In the genomic region with DNA sequence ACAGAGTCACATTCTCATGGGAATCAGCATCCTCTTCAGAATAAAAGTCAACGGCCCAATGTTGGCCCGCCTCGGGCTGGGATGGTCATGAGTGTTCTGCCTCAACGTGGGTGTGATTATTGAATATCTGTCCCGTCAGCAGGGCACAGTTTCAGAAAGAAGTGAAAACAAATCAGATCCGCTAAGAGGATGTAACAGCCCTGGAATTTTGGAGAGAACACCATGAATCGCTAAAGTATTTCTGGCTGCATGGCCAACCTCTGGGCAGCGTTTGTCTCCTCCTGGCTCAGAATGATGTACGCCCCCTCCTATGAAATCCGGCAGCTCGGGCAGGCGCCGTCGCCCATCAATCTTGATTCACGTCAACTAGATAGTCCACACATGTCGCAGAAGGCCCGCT, we compare ENCODE assay signal across 15 mouse cellular contexts.
DNase-seq lines count a peak whose midpoint lies in the region; ATAC-seq and TF ChIP-seq lines count a peak whose summit lies in the region.
"Had no signal": no experiment of that assay in that cellular context is flagged by ENCODE, and none has a peak within 500 bp of the region (broad histone marks: within the 10 kb centered on the region; RNA-seq: fewer than 3 reads in every experiment).

No protein-coding gene starts in this region.

- peaks cover 10% of the 10 kb centered on the region for H3K4me1 ChIP-seq in lung, embryonic 15.5 days
- peaks cover 8% of the 10 kb centered on the region; the same call in 1 of the 2 replicates for H3K4me1 ChIP-seq in forebrain, postnatal 0 days (ENCODE audit: insufficient read depth)
- H3K4me1 ChIP-seq: liver, embryonic 13.5 days had no signal

- H3K4me2 ChIP-seq in lung, embryonic 15.5 days, result 0 out of 2 replicates have a peak overlapping the region, but pooled peaks have one; percentile 22
- no peak overlapping the region for H3K4me2 ChIP-seq in forebrain, postnatal 0 days (ENCODE audit: low read depth)
- H3K4me2 ChIP-seq: heart, embryonic 13.5 days; intestine, embryonic 15.5 days; liver, embryonic 13.5 days had no signal

- H3K36me3 ChIP-seq in lung, embryonic 15.5 days, result no peaks in the 10 kb centered on the region
- H3K36me3 ChIP-seq in forebrain, postnatal 0 days (ENCODE audit: insufficient read depth), result no peaks in the 10 kb centered on the region
- H3K36me3 ChIP-seq: forebrain, embryonic 10.5 days; intestine, embryonic 15.5 days; liver, embryonic 13.5 days had no signal

- peak; percentile 75 for DNase-seq in gastrocnemius, adult 2 months
- no peak for DNase-seq in gastrocnemius, postnatal 4 days (ENCODE audit: low spot score in 2 of 2)
- DNase-seq in urinary bladder, postnatal 14 days (ENCODE audit: low spot score), result peak; percentile 34
- DNase-seq in urinary bladder, postnatal 10 days (ENCODE audit: low spot score), result no peak
- DNase-seq in MN1 (ENCODE audit: low spot score), result no peak
- no peak for DNase-seq in left cerebral cortex, postnatal 36 days (ENCODE audit: low spot score in 2 of 2)
- no peak for DNase-seq in forebrain, postnatal 0 days
- DNase-seq: cerebellum, adult 11-12 months; liver, embryonic 13.5 days; thymus, adult 2 months had no signal

- TF ChIP-seq CTCF in gastrocnemius, adult 2 months (IDR thresholded peaks at IDR 0.05), result no peak
- TF ChIP-seq CTCF in forebrain, postnatal 0 days (IDR thresholded peaks at IDR 0.05; ENCODE audit: low read depth), result no peak

- intact Hi-C loops in gastrocnemius, adult 2 months (cut with DNase I), result no loop called here
- intact Hi-C loops in left cerebral cortex, postnatal 36 days (cut with DNase I), result no loop called here

- ATAC-seq in lung, embryonic 15.5 days (ENCODE audit: borderline replicate concordance, extremely low read depth, low FRiP score, low TSS enrichment), result 0 out of 2 replicates have a peak, but pooled peaks have one; percentile 27
- no peak for ATAC-seq in forebrain, postnatal 0 days
- ATAC-seq: intestine, embryonic 15.5 days had no signal

- no peaks in the 10 kb centered on the region for H3K27me3 ChIP-seq in lung, embryonic 15.5 days
- no peaks in the 10 kb centered on the region for H3K27me3 ChIP-seq in forebrain, postnatal 0 days (ENCODE audit: insufficient read depth, low read length)
- H3K27me3 ChIP-seq: heart, embryonic 13.5 days; intestine, embryonic 15.5 days; liver, embryonic 13.5 days had no signal

- H3K27ac ChIP-seq in gastrocnemius, adult 2 months, result peak overlapping the region; percentile 73
- no peak overlapping the region for H3K27ac ChIP-seq in lung, embryonic 15.5 days
- H3K27ac ChIP-seq in forebrain, postnatal 0 days (ENCODE audit: low read depth, low read length), result no peak overlapping the region
- H3K27ac ChIP-seq: forebrain, embryonic 10.5 days; heart, embryonic 13.5 days; intestine, embryonic 15.5 days; left cerebral cortex, adult 2 months; liver, embryonic 13.5 days had no signal

- H3K9ac ChIP-seq in lung, embryonic 15.5 days, result no peak overlapping the region
- no peak overlapping the region for H3K9ac ChIP-seq in forebrain, postnatal 0 days
- H3K9ac ChIP-seq: heart, embryonic 13.5 days; intestine, embryonic 15.5 days; liver, embryonic 13.5 days had no signal

- H3K4me3 ChIP-seq in gastrocnemius, adult 2 months, result peak overlapping the region; percentile 16
- H3K4me3 ChIP-seq in lung, embryonic 15.5 days, result no peak overlapping the region
- no peak overlapping the region for H3K4me3 ChIP-seq in forebrain, postnatal 0 days (ENCODE audit: low read depth, low read length)
- H3K4me3 ChIP-seq: forebrain, embryonic 10.5 days; heart, embryonic 13.5 days; intestine, embryonic 15.5 days; left cerebral cortex, adult 2 months; liver, embryonic 13.5 days had no signal

- WGBS in lung, embryonic 15.5 days, result 45% methylated on average over 17 of the region's 17 CpGs
- 92% methylated on average over 17 of the region's 17 CpGs for WGBS in forebrain, postnatal 0 days

- H3K9me3 ChIP-seq in lung, embryonic 15.5 days, result no peaks in the 10 kb centered on the region
- no peaks in the 10 kb centered on the region for H3K9me3 ChIP-seq in forebrain, postnatal 0 days (ENCODE audit: low read length)
- H3K9me3 ChIP-seq: forebrain, embryonic 10.5 days; heart, embryonic 13.5 days; intestine, embryonic 15.5 days had no signal

Comparison
In these comparisons a context has a peak if more than half of its experiments do, and no peak if none do; other contexts are left out.
1. DNase-seq: peak in gastrocnemius, adult 2 months (single experiment) and urinary bladder, postnatal 14 days (single experiment); none in gastrocnemius, postnatal 4 days (0 of 2), urinary bladder, postnatal 10 days (single experiment), MN1 (single experiment), left cerebral cortex, postnatal 36 days (0 of 2) and forebrain, postnatal 0 days (single experiment).